Mouse (Mus musculus) left cerebral cortex, adult 8-10 months (tissue): ENCODE measurements at regions not wholly inside any gene's neighbourhood (a gene's known extent, or its start where the extent isn't known, plus 50 kb on each side); places are given as distances from the start of the nearest gene placed in this dataset.
A peak's percentile ranks its signal among the peaks of the same experiment; 100 is the strongest.
"Not testable (repeated sequence)": the region's sequence is repeated elsewhere in the genome, so short reads cannot be mapped to it uniquely, and the experiment has no call there.

Experiments used
- DNase-seq, 2 experiments: peaks; one replicate each; pipeline ENCODE4 v3.0.0; 2022; ENCODE audit warnings: low spot score in 2 of 2

- no peak for DNase-seq
Measured at GRCm38 (mm10) chr3:157371509-157371908, 162.5 kb upstream of the Zranb2 start.

GRCm38 (mm10) chr3:157373333-157373732, 160.6 kb upstream of the Zranb2 start:
- DNase-seq: no peak

GRCm38 (mm10) chr3:157374178-157374577, 159.8 kb upstream of the Zranb2 start:
- DNase-seq: no peak

- no peak for DNase-seq
Measured at GRCm38 (mm10) chr3:157377531-157377930, 156.4 kb upstream of the Zranb2 start.

GRCm38 (mm10) chr3:157378127-157378526, 155.8 kb upstream of the Zranb2 start:
- DNase-seq: no peak

- no peak for DNase-seq
Measured at GRCm38 (mm10) chr3:157391835-157392234, 142.1 kb upstream of the Zranb2 start.

GRCm38 (mm10) chr3:157393903-157394302, 140.1 kb upstream of the Zranb2 start:
- DNase-seq: no peak

GRCm38 (mm10) chr3:157399909-157400308, 134.1 kb upstream of the Zranb2 start:
- DNase-seq: no peak

GRCm38 (mm10) chr3:157404054-157404453, 129.9 kb upstream of the Zranb2 start:
- DNase-seq: no peak

- DNase-seq: not testable (repeated sequence)
Measured at GRCm38 (mm10) chr3:157423447-157423846, 110.5 kb upstream of the Zranb2 start.

GRCm38 (mm10) chr3:157426720-157427119, 107.2 kb upstream of the Zranb2 start:
- DNase-seq: no peak

- DNase-seq: peak; percentile 20
Measured at GRCm38 (mm10) chr3:157449794-157450193, 84.2 kb upstream of the Zranb2 start.

GRCm38 (mm10) chr3:157471600-157471999, 62.4 kb upstream of the Zranb2 start:
- no peak for DNase-seq

GRCm38 (mm10) chr3:157472674-157473073, 61.3 kb upstream of the Zranb2 start:
- no peak for DNase-seq

- no peak for DNase-seq
Measured at GRCm38 (mm10) chr3:157477731-157478130, 56.2 kb upstream of the Zranb2 start.
